Mouse (Mus musculus) cerebellum, adult 2 months (tissue): ENCODE measurements around the gene Ubac2.

Experiments
- CTCF ChIP-seq: fragments of 200-500 bp; IDR thresholded peaks from 2 replicates; pipeline ENCODE4 v1.5.1; 2011; ENCODE audit warnings: low read depth, mild to moderate bottlenecking, control low read depth, low read length, moderate library complexity, borderline replicate concordance; ENCODE audit not compliant: insufficient read depth
- POLR2A ChIP-seq: fragments of 200-500 bp; IDR thresholded peaks from 2 replicates; pipeline ENCODE4 v1.6.1; 2011; ENCODE audit warnings: low read length, control low read depth, borderline replicate concordance; ENCODE audit not compliant: insufficient read depth

- TF ChIP-seq CTCF (no peak), POLR2A (no peak)
Observed at GRCm38 (mm10) chr14:121960031-121960430, 81.6 kb downstream of the Ubac2 start.
